Mouse (Mus musculus) mouse embryonic stem cell (cell line): Measurements from ENCODE around the gene Acbd3.

ENCODE experiments used
- in situ Hi-C, 2 experiments: fragments of 300-500 bp; cut with MboI; formaldehyde crosslinking; loops; 1 replicate in 1 of 2; 3 replicates in 1 of 2; pipeline ENCODE4 v1.14.3; 2019 to 2020; ENCODE audit warnings: low sequenced_read_pairs in 2 of 2, low pct_unique_long_range_greater_than_20kb in 1 of 2, mixed read lengths in 1 of 2; ENCODE audit not compliant: unreplicated experiment in 1 of 2

Acbd3 gene

GRCm38 (mm10) chr1:180756711-180757110 lies 30.9 kb downstream of the Acbd3 start:
- in situ Hi-C loops = loop anchor here in 1 of 2 experiments (25.0 kb wide), 1 partner anchor 494 kb away; the partner anchor contains the start of gene Psen2

- in situ Hi-C loops = loop anchor here in 1 of 2 experiments (25.0 kb wide), 1 partner anchor 495 kb away; the partner anchor contains the start of gene Psen2
These were observed 31.6 kb downstream of the Acbd3 start for GRCm38 (mm10) chr1:180757252-180757955.

- in situ Hi-C loops = loop anchor here in 1 of 2 experiments (25.0 kb wide), 1 partner anchor 496 kb away; the partner anchor contains the start of gene Psen2
These were observed 32.2 kb downstream of the Acbd3 start for GRCm38 (mm10) chr1:180757956-180758520.

- in situ Hi-C loops = loop anchor here (10.0 to 25.0 kb wide), 3 partner anchors 137 to 500 kb away; partner anchors contain the start of gene Psen2 (in 1 of the 2)
These were observed 36.3 kb downstream of the Acbd3 start for GRCm38 (mm10) chr1:180762180-180762579.

GRCm38 (mm10) chr1:180762679-180763078 lies 36.8 kb downstream of the Acbd3 start:
- in situ Hi-C loops = loop anchor here (10.0 to 25.0 kb wide), 3 partner anchors 138 to 500 kb away; partner anchors contain the start of gene Psen2 (in 1 of the 2)

- in situ Hi-C loops = loop anchor here (10.0 to 25.0 kb wide), 3 partner anchors 139 to 501 kb away; partner anchors contain the start of gene Psen2 (in 1 of the 2)
These were observed 37.5 kb downstream of the Acbd3 start for GRCm38 (mm10) chr1:180763307-180763706.

GRCm38 (mm10) chr1:180763828-180764227 lies 38.0 kb downstream of the Acbd3 start:
- in situ Hi-C loops = loop anchor here (10.0 to 25.0 kb wide), 3 partner anchors 139 to 502 kb away; partner anchors contain the start of gene Psen2 (in 1 of the 2)

GRCm38 (mm10) chr1:180765393-180765792 lies 39.5 kb downstream of the Acbd3 start:
- in situ Hi-C loops = loop anchor here (10.0 to 25.0 kb wide), 3 partner anchors 141 to 503 kb away; partner anchors contain the start of gene Psen2 (in 1 of the 2)

- in situ Hi-C loops = loop anchor here (10.0 to 25.0 kb wide), 3 partner anchors 142 to 504 kb away; partner anchors contain the start of gene Psen2 (in 1 of the 2)
These were observed 40.7 kb downstream of the Acbd3 start for GRCm38 (mm10) chr1:180766557-180766956.

- in situ Hi-C loops = loop anchor here (10.0 to 25.0 kb wide), 3 partner anchors 143 to 505 kb away; partner anchors contain the start of gene Psen2 (in 1 of the 2)
These were observed 41.9 kb downstream of the Acbd3 start for GRCm38 (mm10) chr1:180767541-180768333.

- in situ Hi-C loops = loop anchor here (10.0 to 25.0 kb wide), 3 partner anchors 144 to 506 kb away; partner anchors contain the start of gene Psen2 (in 1 of the 2)
These were observed 42.7 kb downstream of the Acbd3 start for GRCm38 (mm10) chr1:180768334-180769168.

- in situ Hi-C loops = loop anchor here in 1 of 2 experiments (25.0 kb wide), 1 partner anchor 509 kb away; the partner anchor contains the start of gene Psen2
These were observed 45.5 kb downstream of the Acbd3 start for GRCm38 (mm10) chr1:180771306-180771705.

- in situ Hi-C loops = loop anchor here in 1 of 2 experiments (25.0 kb wide), 1 partner anchor 509 kb away; the partner anchor contains the start of gene Psen2
These were observed 45.9 kb downstream of the Acbd3 start for GRCm38 (mm10) chr1:180771722-180772121.

GRCm38 (mm10) chr1:180772291-180772690 lies 46.4 kb downstream of the Acbd3 start:
- in situ Hi-C loops = loop anchor here in 1 of 2 experiments (25.0 kb wide), 1 partner anchor 510 kb away; the partner anchor contains the start of gene Psen2

GRCm38 (mm10) chr1:180774664-180775063 lies 48.8 kb downstream of the Acbd3 start:
- in situ Hi-C loops = loop anchor here in 1 of 2 experiments (25.0 kb wide), 1 partner anchor 512 kb away; the partner anchor contains the start of gene Psen2

- in situ Hi-C loops = no loop called here
These were observed 49.5 kb downstream of the Acbd3 start for GRCm38 (mm10) chr1:180775317-180775716.

GRCm38 (mm10) chr1:180775849-180776493 lies 50.1 kb downstream of the Acbd3 start:
- in situ Hi-C loops = no loop called here
